Mouse (Mus musculus) stomach, embryonic 16.5 days (tissue): ENCODE measurements at regions not wholly inside any gene's neighbourhood (a gene's known extent, or its start where the extent isn't known, plus 50 kb on each side); places are given as distances from the start of the nearest gene placed in this dataset.
A peak's percentile ranks its signal among the peaks of the same experiment; 100 is the strongest.

Experiments used
- ATAC-seq: fragments of 200-750 bp; cut with Nextera tagmentation; 2 replicates; pipeline ENCODE4 v1.8.0; 2017; ENCODE audit warnings: moderate number of reproducible peaks, moderate TSS enrichment; ENCODE audit not compliant: insufficient read depth, low FRiP score
- H3K27ac ChIP-seq: fragments of 300-500 bp; sonication (generic); 2 replicates; pipeline ENCODE4 v1.5.1; 2014; ENCODE audit warnings: low read length
- H3K27me3 ChIP-seq: fragments of 300-500 bp; sonication (generic); 2 replicates; pipeline ENCODE4 v1.6.1; 2014; ENCODE audit warnings: low read length, control low read depth, mixed read lengths; ENCODE audit not compliant: control insufficient read depth, insufficient read depth
- H3K36me3 ChIP-seq: fragments of 300-500 bp; sonication (generic); 2 replicates; pipeline ENCODE4 v1.6.1; 2014; ENCODE audit warnings: low read length; ENCODE audit not compliant: control insufficient read depth, insufficient read depth
- H3K4me1 ChIP-seq: fragments of 300-500 bp; sonication (generic); 2 replicates; pipeline ENCODE4 v1.6.1; 2014; ENCODE audit warnings: low read length, control low read depth, mixed read lengths; ENCODE audit not compliant: control insufficient read depth, insufficient read depth
- H3K4me2 ChIP-seq: fragments of 300-500 bp; sonication (generic); 2 replicates; pipeline ENCODE4 v1.6.1; 2014; ENCODE audit warnings: low read depth, low read length, mixed read lengths
- H3K4me3 ChIP-seq: fragments of 300-500 bp; sonication (generic); replicated peaks from 2 replicates; pipeline ENCODE4 v1.5.1; 2014; ENCODE audit warnings: mild to moderate bottlenecking, low read length
- H3K9ac ChIP-seq: fragments of 300-500 bp; sonication (generic); 2 replicates; pipeline ENCODE4 v1.6.1; 2014; ENCODE audit warnings: low read length
- H3K9me3 ChIP-seq: fragments of 300-500 bp; sonication (generic); replicated peaks from 2 replicates; pipeline ENCODE4 v1.6.1; 2016; ENCODE audit warnings: low read length, control low read depth; ENCODE audit not compliant: control insufficient read depth
- WGBS: fragments of 180-500 bp; shearing (Covaris S2); extraction: QIAGEN DNeasy Blood & Tissue Kit; methylation state at CpG from one replicate; pipeline ENCODE4 v1.1.7; 2014; 5-methylcytosine and 5-hydroxymethylcytosine counted together

GRCm38 (mm10) chr15:62055011-62055410 is 1132.2 kb upstream of the A1bg start:
- H3K4me1 ChIP-seq: 0 out of 2 replicates have a peak, but pooled peaks cover 7% of the 10 kb centered on the region
- H3K36me3 ChIP-seq: no peaks in the 10 kb centered on the region
- H3K27ac ChIP-seq: no peak overlapping the region
- no peak overlapping the region for H3K9ac ChIP-seq
- H3K27me3 ChIP-seq: no peaks in the 10 kb centered on the region
- H3K4me2 ChIP-seq: no peak overlapping the region
- H3K4me3 ChIP-seq: no peak overlapping the region
- no peaks in the 10 kb centered on the region for H3K9me3 ChIP-seq
- WGBS: 71% methylated on average over 2 of the region's 2 CpGs
- ATAC-seq: no peak

GRCm38 (mm10) chr15:62053420-62054239 is 1130.8 kb upstream of the A1bg start:
- H3K9ac ChIP-seq: no peak overlapping the region
- no peaks in the 10 kb centered on the region for H3K36me3 ChIP-seq
- H3K4me2 ChIP-seq: no peak overlapping the region
- H3K27me3 ChIP-seq: no peaks in the 10 kb centered on the region
- no peak overlapping the region for H3K4me3 ChIP-seq
- peak overlapping the region; percentile 30 for H3K27ac ChIP-seq
- 0 out of 2 replicates have a peak, but pooled peaks cover 7% of the 10 kb centered on the region for H3K4me1 ChIP-seq
- peak; percentile 68; the same call in 1 of the 2 replicates for ATAC-seq
- H3K9me3 ChIP-seq: no peaks in the 10 kb centered on the region
- 55% methylated on average over 8 of the region's 8 CpGs for WGBS

- 58% methylated on average over 9 of the region's 9 CpGs for WGBS
- no peak overlapping the region for H3K9ac ChIP-seq
- H3K27ac ChIP-seq: no peak overlapping the region
- H3K4me2 ChIP-seq: no peak overlapping the region
- no peaks in the 10 kb centered on the region for H3K4me1 ChIP-seq
- H3K27me3 ChIP-seq: no peaks in the 10 kb centered on the region
- H3K4me3 ChIP-seq: no peak overlapping the region
- no peaks in the 10 kb centered on the region for H3K9me3 ChIP-seq
- H3K36me3 ChIP-seq: no peaks in the 10 kb centered on the region
- no peak for ATAC-seq
Measured at GRCm38 (mm10) chr15:62049416-62049815, 1126.6 kb upstream of the A1bg start.

GRCm38 (mm10) chr15:62048981-62049380 is 1126.2 kb upstream of the A1bg start:
- WGBS: 64% methylated on average over 4 of the region's 4 CpGs
- no peak overlapping the region for H3K9ac ChIP-seq
- H3K27me3 ChIP-seq: no peaks in the 10 kb centered on the region
- H3K4me3 ChIP-seq: no peak overlapping the region
- no peaks in the 10 kb centered on the region for H3K36me3 ChIP-seq
- no peaks in the 10 kb centered on the region for H3K9me3 ChIP-seq
- no peak for ATAC-seq
- H3K4me1 ChIP-seq: no peaks in the 10 kb centered on the region
- no peak overlapping the region for H3K4me2 ChIP-seq
- H3K27ac ChIP-seq: no peak overlapping the region

GRCm38 (mm10) chr15:62046276-62046675 is 1123.5 kb upstream of the A1bg start:
- ATAC-seq: no peak
- Histone ChIP-seq H3K9ac (no peak overlapping the region), H3K36me3 (no peaks in the 10 kb centered on the region), H3K27me3 (no peaks in the 10 kb centered on the region), H3K9me3 (no peaks in the 10 kb centered on the region), H3K4me2 (no peak overlapping the region), H3K27ac (no peak overlapping the region), H3K4me3 (no peak overlapping the region), H3K4me1 (peaks cover 5% of the 10 kb centered on the region; the same call in 1 of the 2 replicates)
- 77% methylated on average over 3 of the region's 3 CpGs for WGBS

GRCm38 (mm10) chr15:62044654-62045335 is 1122.0 kb upstream of the A1bg start:
- H3K4me2 ChIP-seq: no peak overlapping the region
- no peak overlapping the region for H3K4me3 ChIP-seq
- no peak for ATAC-seq
- peaks cover 5% of the 10 kb centered on the region; the same call in 1 of the 2 replicates for H3K4me1 ChIP-seq
- no peaks in the 10 kb centered on the region for H3K9me3 ChIP-seq
- H3K27ac ChIP-seq: no peak overlapping the region
- no peaks in the 10 kb centered on the region for H3K36me3 ChIP-seq
- no peaks in the 10 kb centered on the region for H3K27me3 ChIP-seq
- WGBS: 90% methylated on average over 7 of the region's 7 CpGs
- no peak overlapping the region for H3K9ac ChIP-seq

GRCm38 (mm10) chr15:62043617-62044392 is 1121.0 kb upstream of the A1bg start:
- peaks cover 7% of the 10 kb centered on the region; the same call in 1 of the 2 replicates for H3K4me1 ChIP-seq
- ATAC-seq: peak; percentile 37; the same call in 1 of the 2 replicates
- no peaks in the 10 kb centered on the region for H3K36me3 ChIP-seq
- H3K4me2 ChIP-seq: no peak overlapping the region
- H3K9me3 ChIP-seq: no peaks in the 10 kb centered on the region
- no peaks in the 10 kb centered on the region for H3K27me3 ChIP-seq
- no peak overlapping the region for H3K4me3 ChIP-seq
- H3K27ac ChIP-seq: no peak overlapping the region
- no peak overlapping the region for H3K9ac ChIP-seq
- WGBS: 70% methylated on average over 20 of the region's 20 CpGs

- no peak overlapping the region for H3K4me2 ChIP-seq
- no peaks in the 10 kb centered on the region for H3K9me3 ChIP-seq
- peaks cover 7% of the 10 kb centered on the region; the same call in 1 of the 2 replicates for H3K4me1 ChIP-seq
- H3K27me3 ChIP-seq: no peaks in the 10 kb centered on the region
- H3K27ac ChIP-seq: no peak overlapping the region
- H3K4me3 ChIP-seq: no peak overlapping the region
- ATAC-seq: no peak
- no peaks in the 10 kb centered on the region for H3K36me3 ChIP-seq
- 76% methylated on average over 6 of the region's 6 CpGs for WGBS
- no peak overlapping the region for H3K9ac ChIP-seq
Measured at GRCm38 (mm10) chr15:62042924-62043504, 1120.2 kb upstream of the A1bg start.
